In the genomic region with DNA sequence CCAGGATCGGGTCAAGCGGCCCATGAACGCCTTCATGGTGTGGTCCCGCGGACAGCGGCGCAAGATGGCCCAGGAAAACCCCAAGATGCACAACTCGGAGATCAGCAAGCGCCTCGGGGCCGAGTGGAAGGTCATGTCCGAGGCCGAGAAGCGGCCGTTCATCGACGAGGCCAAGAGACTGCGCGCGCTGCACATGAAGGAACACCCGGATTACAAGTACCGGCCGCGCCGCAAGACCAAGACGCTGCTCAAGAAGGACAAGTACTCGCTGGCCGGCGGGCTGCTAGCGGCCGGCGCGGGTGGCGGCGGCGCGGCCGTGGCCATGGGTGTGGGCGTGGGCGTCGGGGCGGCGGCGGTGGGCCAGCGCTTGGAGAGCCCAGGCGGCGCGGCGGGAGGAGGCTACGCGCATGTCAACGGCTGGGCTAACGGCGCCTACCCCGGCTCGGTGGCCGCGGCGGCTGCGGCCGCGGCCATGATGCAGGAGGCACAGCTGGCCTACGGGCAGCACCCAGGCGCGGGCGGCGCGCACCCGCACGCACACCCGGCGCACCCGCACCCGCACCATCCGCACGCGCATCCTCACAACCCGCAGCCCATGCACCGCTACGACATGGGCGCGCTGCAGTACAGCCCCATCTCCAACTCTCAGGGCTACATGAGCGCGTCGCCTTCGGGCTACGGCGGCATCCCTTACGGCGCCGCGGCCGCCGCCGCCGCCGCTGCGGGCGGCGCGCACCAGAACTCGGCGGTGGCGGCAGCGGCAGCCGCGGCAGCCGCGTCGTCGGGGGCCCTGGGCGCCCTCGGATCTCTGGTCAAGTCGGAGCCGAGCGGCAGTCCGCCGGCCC, we compare ENCODE assay signal across 10 mouse cellular contexts. TPM values are rescaled to one million over a fixed set of nuclear protein-coding genes. Genes with fewer than 3 reads are reported as not detected.
A peak's percentile ranks its signal among the peaks of the same experiment; 100 is the strongest.
DNase-seq lines count a peak whose midpoint lies in the region; ATAC-seq and TF ChIP-seq lines count a peak whose summit lies in the region.
"Had no signal": no experiment of that assay in that cellular context is flagged by ENCODE, and none has a peak within 500 bp of the region (broad histone marks: within the 10 kb centered on the region; RNA-seq: fewer than 3 reads in every experiment).

No protein-coding gene starts in this region.

- no peak for TF ChIP-seq CTCF in forebrain, postnatal 0 days (IDR thresholded peaks at IDR 0.05; ENCODE audit: low read depth)

- H3K36me3 ChIP-seq in heart, embryonic 11.5 days (ENCODE audit: control insufficient read depth, insufficient read depth, low read length) = no peaks in the 10 kb centered on the region
- no peaks in the 10 kb centered on the region for H3K36me3 ChIP-seq in ES-E14 (ENCODE audit: control insufficient read depth, insufficient read depth, low read length, poor library complexity, severe bottlenecking)
- no peaks in the 10 kb centered on the region; the same call in 1 of the 2 replicates for H3K36me3 ChIP-seq in forebrain, postnatal 0 days (ENCODE audit: insufficient read depth)

- under 1% methylated on average over 109 of the region's 118 CpGs for WGBS in heart, embryonic 11.5 days (ENCODE audit: insufficient replicate concordance)
- WGBS in forebrain, postnatal 0 days = 3% methylated on average over 87 of the region's 118 CpGs

- H3K27ac ChIP-seq in heart, embryonic 11.5 days (ENCODE audit: low read depth, low read length) = no peak overlapping the region
- no peak overlapping the region for H3K27ac ChIP-seq in ES-E14 (ENCODE audit: insufficient read depth, low read depth, low read length, poor library complexity, severe bottlenecking)
- peak overlapping the region; percentile 86 for H3K27ac ChIP-seq in forebrain, postnatal 0 days (ENCODE audit: low read depth, low read length)

- in situ Hi-C loops in ES-E14 (cut with MboI; ENCODE audit: low sequenced_read_pairs in 2 of 2, unreplicated experiment in 2 of 2) = loop anchor here (25.0 kb wide), 2 partner anchors 909 to 1084 kb away; partner anchors contain the start of genes Col4a1 (in 2 of the 2), Col4a2 (in 2 of the 2), Naxd (in 1 of the 2) and Rab20 (in 1 of the 2)

- H3K9ac ChIP-seq in heart, embryonic 11.5 days (ENCODE audit: low read depth, low read length) = no peak overlapping the region
- peak overlapping the region; percentile 53 for H3K9ac ChIP-seq in ES-E14 (ENCODE audit: insufficient read depth, low read depth, low read length, poor library complexity, severe bottlenecking)
- peak overlapping the region; percentile 70 for H3K9ac ChIP-seq in forebrain, postnatal 0 days

- H3K4me1 ChIP-seq in heart, embryonic 11.5 days (ENCODE audit: control insufficient read depth, insufficient read depth, low read length) = peaks cover 9% of the 10 kb centered on the region; the same call in 1 of the 2 replicates
- peaks cover 0 to 5% of the 10 kb centered on the region in 2 experiments; a peak in 1 of 4 replicates for H3K4me1 ChIP-seq in ES-E14 (ENCODE audit: control insufficient read depth in 2 of 2, insufficient read depth in 2 of 2, low read length in 2 of 2, poor library complexity in 1 of 2)
- no peaks in the 10 kb centered on the region for H3K4me1 ChIP-seq in forebrain, postnatal 0 days (ENCODE audit: insufficient read depth)

- H3K9me3 ChIP-seq in heart, embryonic 11.5 days (replicated peaks; ENCODE audit: control insufficient read depth, low read length) = no peaks in the 10 kb centered on the region
- no peaks in the 10 kb centered on the region for H3K9me3 ChIP-seq in ES-E14 (ENCODE audit: control insufficient read depth, insufficient read depth, low read depth, low read length)
- H3K9me3 ChIP-seq in forebrain, postnatal 0 days (ENCODE audit: low read length) = no peaks in the 10 kb centered on the region

- H3K27me3 ChIP-seq in heart, embryonic 11.5 days (ENCODE audit: control insufficient read depth, insufficient read depth, low read length) = peaks cover 92% of the 10 kb centered on the region
- H3K27me3 ChIP-seq in forebrain, postnatal 0 days (ENCODE audit: insufficient read depth, low read length) = peaks cover 18% of the 10 kb centered on the region

- ATAC-seq in heart, embryonic 11.5 days (replicated peaks; ENCODE audit: insufficient number of reproducible peaks, low FRiP score, low TSS enrichment) = peak; percentile 57; the same call in 1 of the 2 replicates
- peak; percentile 2; the same call in 1 of the 2 replicates for ATAC-seq in forebrain, postnatal 0 days

- DNase-seq in heart, adult 9 months (ENCODE audit: low spot score in 2 of 2) = no peak
- no peak for DNase-seq in ES-E14 (ENCODE audit: low read depth, low spot score)
- peak; percentile 61 for DNase-seq in forebrain, postnatal 0 days
- DNase-seq in mesoderm, embryonic 11.5 days (ENCODE audit: low read depth, low spot score) = peak; percentile 51
- DNase-seq in urinary bladder, postnatal 25 days (ENCODE audit: low spot score) = no peak
- DNase-seq in thymus, postnatal 4 days = no peak
- no peak for DNase-seq in cerebellum, postnatal 36 days
- DNase-seq: cerebellum, adult 9-10 months had no signal

- H3K4me2 ChIP-seq in heart, embryonic 11.5 days = peak overlapping the region; percentile 61
- peak overlapping the region; percentile 70 for H3K4me2 ChIP-seq in forebrain, postnatal 0 days (ENCODE audit: low read depth)

- peak overlapping the region; percentile 49 for H3K4me3 ChIP-seq in heart, embryonic 11.5 days (ENCODE audit: low read depth, low read length)
- H3K4me3 ChIP-seq in ES-E14 (ENCODE audit: insufficient read depth in 1 of 2, low read depth in 1 of 2, low read length in 2 of 2, poor library complexity in 1 of 2, severe bottlenecking in 1 of 2) = peak overlapping the region; percentile 48 to 66; a peak in 3 of 4 replicates
- peak overlapping the region; percentile 51 for H3K4me3 ChIP-seq in forebrain, postnatal 0 days (ENCODE audit: low read depth, low read length)

TF ChIP-seq in ES-E14, 5 proteins besides CTCF, POLR2A, EP300 and RAD21:
- TF ChIP-seq HCFC1 (IDR thresholded peaks at IDR 0.05; ENCODE audit: borderline replicate concordance, insufficient read depth, low read length) (no peak), CHD2 (IDR thresholded peaks at IDR 0.05; ENCODE audit: low read depth, low read length) (no peak), MAFK (IDR thresholded peaks at IDR 0.05; ENCODE audit: insufficient read depth, low read depth, low read length) (no peak), ZNF384 (IDR thresholded peaks at IDR 0.05; ENCODE audit: low read depth, low read length) (no peak), ZC3H11A (IDR thresholded peaks at IDR 0.05; ENCODE audit: borderline replicate concordance, low read depth, low read length) (no peak)

RNA-seq across cellular contexts. Expression of gene Sox1, which starts 1.6 kb away (rescaled TPM):
- polyA plus RNA-seq in heart, embryonic 11.5 days (2014; fragmentation: Nextera tagmentation; extraction: Ambion mirVana) = not detected in 2 replicates
- total RNA-seq in ES-E14 (2012; rRNA removed) = 0.63 and 1.0 TPM in 2 replicates
- 22.5 and 36.5 TPM in 2 replicates for total RNA-seq in forebrain, postnatal 0 days (2014; rRNA removed)
- 2.6 and 4.3 TPM in 2 replicates for polyA plus RNA-seq in forebrain, postnatal 0 days (2015; fragmentation: Nextera tagmentation; extraction: Ambion mirVana)
- polyA plus RNA-seq: C2C12 had no signal

Comparison
In these comparisons a context has a peak if more than half of its experiments do, and no peak if none do; other contexts are left out.
1. DNase-seq: peak in forebrain, postnatal 0 days (single experiment) and mesoderm, embryonic 11.5 days (single experiment); none in heart, adult 9 months (0 of 2), ES-E14 (single experiment), urinary bladder, postnatal 25 days (single experiment), thymus, postnatal 4 days (single experiment) and cerebellum, postnatal 36 days (0 of 2).
2. RNA of gene Sox1, which starts 1.6 kb away (total RNA-seq): 22.5 to 36.5 TPM in forebrain, postnatal 0 days; 0.63 to 1.0 TPM in ES-E14; every median in the first group is over 10 times any median in the second.
3. Peak in every context shown above with its lines, with median percentiles within 50 percentile points of each other: H3K4me3 ChIP-seq.